Mouse (Mus musculus): ENCODE measurements at regions not wholly inside any gene's neighbourhood (a gene's known extent, or its start where the extent isn't known, plus 50 kb on each side); places are given as distances from the start of the nearest gene placed in this dataset.

DNA sequence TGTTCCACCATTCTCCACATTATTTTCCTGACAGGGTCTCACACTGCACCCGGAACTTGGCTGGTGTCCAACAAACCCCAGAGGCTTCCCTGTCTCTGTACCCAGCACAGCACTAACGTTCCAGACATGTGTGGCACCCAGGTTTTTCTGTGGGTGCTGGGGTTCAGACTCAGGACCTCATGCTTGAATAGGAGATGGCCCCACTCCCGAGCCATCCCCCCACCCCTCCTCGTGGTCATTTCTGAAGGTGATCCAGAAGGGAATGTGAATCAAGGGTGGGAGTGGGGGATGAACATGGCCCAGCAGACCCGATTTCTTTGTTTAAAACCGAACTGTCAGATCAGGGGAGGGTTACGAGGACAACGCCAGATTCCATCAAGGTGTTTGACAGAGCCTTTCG is 245.6 kb downstream of the Tbc1d1 start:
- Histone ChIP-seq H3K4me1 (replicated peaks) (no peaks in the 10 kb centered on the region), H3K27ac (replicated peaks) (no peak overlapping the region), H3K9me3 (peaks cover 5% of the 10 kb centered on the region; the same call in 1 of the 2 replicates), H3K27me3 (no peaks in the 10 kb centered on the region), H3K36me3 (no peaks in the 10 kb centered on the region), H3K4me2 (no peak overlapping the region), H3K9ac (no peak overlapping the region), H3K4me3 (no peak overlapping the region)
- 67% methylated on average over 9 of the region's 9 CpGs for WGBS
- no peak for ATAC-seq (ENCODE audit: low read depth)

DNA sequence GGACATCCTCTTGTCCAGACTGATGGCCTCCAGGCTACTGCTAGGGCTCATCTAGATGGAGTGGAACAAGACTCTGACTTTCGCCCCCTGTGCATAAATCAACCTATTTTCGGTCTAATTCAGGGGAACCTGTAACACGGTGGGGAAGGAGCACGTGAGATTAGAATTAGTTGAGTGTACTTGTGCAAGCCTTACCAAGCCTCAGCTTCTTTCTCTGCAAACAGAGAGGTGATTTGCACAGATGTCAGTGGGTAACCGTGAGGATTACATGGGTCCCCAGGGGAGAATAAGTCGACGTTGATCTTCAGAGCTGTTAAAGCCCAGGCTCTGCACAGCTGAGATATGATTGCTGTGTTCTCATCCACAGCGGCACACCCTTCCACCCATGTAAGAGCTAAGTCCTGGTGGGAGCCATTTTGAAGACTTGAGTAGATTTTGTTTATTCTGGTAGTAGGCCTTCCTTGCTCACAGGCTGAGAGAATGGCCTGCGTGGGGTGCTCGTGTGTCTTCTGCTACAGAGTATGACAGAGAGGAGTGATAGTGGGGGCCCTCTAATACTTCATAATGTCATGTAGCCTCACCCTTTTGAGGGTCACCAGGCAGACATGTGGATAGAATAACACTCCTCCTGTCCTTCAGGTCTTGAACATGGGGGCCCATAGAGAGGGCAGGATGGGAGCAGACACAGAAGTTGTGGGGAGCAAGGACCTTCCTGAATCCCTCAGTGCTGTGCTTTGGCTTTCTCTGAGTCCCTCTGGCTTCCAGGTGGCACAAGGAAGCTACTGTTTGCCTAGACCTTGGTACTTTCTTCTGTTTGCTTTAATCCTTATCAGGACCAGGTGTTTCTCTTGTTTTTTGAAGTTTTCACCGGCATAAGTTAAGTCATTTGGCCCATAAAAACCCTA is 247.2 kb downstream of the Tbc1d1 start:
- H3K36me3 ChIP-seq, result no peaks in the 10 kb centered on the region
- no peak overlapping the region for H3K4me2 ChIP-seq
- H3K9ac ChIP-seq, result no peak overlapping the region
- no peak overlapping the region for H3K27ac ChIP-seq (replicated peaks)
- H3K4me1 ChIP-seq (replicated peaks), result no peaks in the 10 kb centered on the region
- H3K4me3 ChIP-seq, result no peak overlapping the region
- H3K9me3 ChIP-seq, result peaks cover 10% of the 10 kb centered on the region; the same call in 1 of the 2 replicates
- ATAC-seq (ENCODE audit: low read depth), result no peak
- H3K27me3 ChIP-seq, result no peaks in the 10 kb centered on the region
- WGBS, result 76% methylated on average over 11 of the region's 11 CpGs

DNA sequence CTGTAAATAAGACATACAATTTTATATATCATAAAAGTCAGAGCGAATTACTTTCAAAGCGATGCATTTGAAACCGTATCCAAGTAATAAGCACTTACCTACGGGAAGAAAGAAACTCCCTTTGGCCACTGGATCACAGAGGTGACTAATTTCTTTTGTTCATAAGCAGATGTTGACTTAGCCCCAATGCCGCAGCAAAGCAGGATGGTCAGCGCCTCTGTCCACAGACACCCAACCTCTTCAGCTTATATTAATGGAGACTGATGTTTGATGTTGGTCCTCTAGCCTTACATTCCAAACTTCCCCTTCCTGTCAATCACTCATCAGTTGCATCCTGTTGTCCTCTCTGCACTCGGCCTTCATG is 247.9 kb downstream of the Tbc1d1 start:
- Histone ChIP-seq H3K27ac (replicated peaks) (no peak overlapping the region), H3K9me3 (peaks cover 10% of the 10 kb centered on the region; the same call in 1 of the 2 replicates), H3K4me3 (no peak overlapping the region), H3K4me2 (no peak overlapping the region), H3K4me1 (replicated peaks) (no peaks in the 10 kb centered on the region), H3K9ac (no peak overlapping the region), H3K27me3 (no peaks in the 10 kb centered on the region), H3K36me3 (no peaks in the 10 kb centered on the region)
- ATAC-seq (ENCODE audit: low read depth), result no peak
- WGBS, result 91% methylated on average over 7 of the region's 7 CpGs

DNA sequence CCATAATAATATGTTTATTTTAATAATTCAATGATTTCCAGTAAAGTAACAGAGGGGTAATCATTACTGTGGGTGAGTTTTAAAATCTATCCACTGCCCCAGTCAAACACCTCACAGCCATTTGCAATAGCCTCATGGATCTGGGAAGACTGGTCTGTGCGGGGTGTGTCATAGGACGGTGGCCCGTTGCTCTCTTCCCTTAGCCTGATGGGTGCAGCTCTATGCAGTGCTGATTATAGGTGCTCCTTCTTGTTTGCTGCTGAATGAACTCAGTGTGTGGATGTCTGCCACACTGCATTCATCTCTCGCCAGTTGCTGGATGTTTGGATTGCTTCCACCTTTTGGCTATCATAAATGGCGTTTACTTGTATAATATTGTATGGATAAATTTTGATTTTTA is 248.4 kb downstream of the Tbc1d1 start:
- Histone ChIP-seq H3K4me3 (no peak overlapping the region), H3K9me3 (peaks cover 10% of the 10 kb centered on the region; the same call in 1 of the 2 replicates), H3K27me3 (no peaks in the 10 kb centered on the region), H3K36me3 (no peaks in the 10 kb centered on the region), H3K4me2 (no peak overlapping the region), H3K27ac (replicated peaks) (no peak overlapping the region), H3K4me1 (replicated peaks) (no peaks in the 10 kb centered on the region), H3K9ac (no peak overlapping the region)
- no peak for ATAC-seq (ENCODE audit: low read depth)
- WGBS, result 94% methylated on average over 5 of the region's 5 CpGs

DNA sequence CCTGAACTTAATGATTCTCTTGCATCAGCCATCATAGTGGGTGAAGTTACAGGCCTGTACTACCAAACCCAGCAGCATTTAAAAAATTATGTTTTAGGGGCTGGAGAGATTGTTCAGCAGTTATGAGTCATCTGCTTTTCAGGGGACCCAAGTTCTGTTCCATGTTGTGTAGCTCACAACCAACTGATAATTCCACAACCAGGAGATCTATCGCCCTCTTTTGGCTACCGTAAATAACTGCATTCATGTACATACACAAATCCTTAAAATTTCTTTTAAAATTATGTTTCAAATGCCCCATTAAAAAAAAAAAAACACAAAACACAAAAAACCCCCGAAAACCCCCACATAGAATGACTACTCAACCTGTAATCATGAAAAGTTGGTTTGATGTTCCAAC is 252.8 kb downstream of the Tbc1d1 start:
- Histone ChIP-seq H3K9ac (no peak overlapping the region), H3K4me2 (no peak overlapping the region), H3K4me3 (no peak overlapping the region), H3K36me3 (no peaks in the 10 kb centered on the region), H3K27me3 (no peaks in the 10 kb centered on the region), H3K9me3 (peaks cover 10% of the 10 kb centered on the region; the same call in 1 of the 2 replicates), H3K27ac (replicated peaks) (no peak overlapping the region), H3K4me1 (replicated peaks) (no peaks in the 10 kb centered on the region)
- WGBS, result 71% methylated on average over 3 of the region's 3 CpGs
- no peak for ATAC-seq (ENCODE audit: low read depth)

- no peaks in the 10 kb centered on the region for H3K4me1 ChIP-seq (replicated peaks)
- 65% methylated on average over 7 of the region's 7 CpGs for WGBS
Observed at GRCm38 (mm10) chr5:64410621-64411020, 254.5 kb downstream of the Tbc1d1 start.

DNA sequence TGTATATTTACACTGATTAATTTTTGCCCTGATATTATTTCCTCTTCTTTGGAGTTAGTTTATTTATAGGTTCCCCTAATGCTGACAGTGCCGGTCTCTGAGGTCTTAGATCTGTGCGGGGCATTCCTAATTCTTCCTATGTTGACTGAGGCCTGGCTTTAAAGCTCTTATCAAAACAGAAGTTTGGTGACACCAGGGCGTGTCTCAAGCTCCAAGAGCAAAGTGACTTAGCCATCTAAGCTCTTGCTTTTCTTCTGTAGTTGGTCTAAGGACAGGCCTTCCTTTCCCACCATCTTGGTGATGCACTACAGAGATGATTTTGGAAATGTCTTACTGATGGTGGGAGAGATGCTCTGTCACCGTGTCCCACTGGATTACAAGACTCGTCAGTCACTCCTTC is 258.4 kb downstream of the Tbc1d1 start:
- H3K9me3 ChIP-seq, result no peaks in the 10 kb centered on the region
- no peak overlapping the region for H3K4me2 ChIP-seq
- H3K4me3 ChIP-seq, result no peak overlapping the region
- ATAC-seq (ENCODE audit: low read depth), result no peak
- no peaks in the 10 kb centered on the region for H3K4me1 ChIP-seq (replicated peaks)
- no peaks in the 10 kb centered on the region for H3K27me3 ChIP-seq
- H3K27ac ChIP-seq (replicated peaks), result no peak overlapping the region
- WGBS, result 84% methylated on average over 5 of the region's 5 CpGs
- H3K36me3 ChIP-seq, result no peaks in the 10 kb centered on the region
- H3K9ac ChIP-seq, result no peak overlapping the region

More at GRCm38 (mm10) chr5:64410621-64411020, 254.5 kb downstream of the Tbc1d1 start:
- H3K9ac ChIP-seq, result no peak overlapping the region
- H3K9me3 ChIP-seq, result peaks cover 10% of the 10 kb centered on the region; the same call in 1 of the 2 replicates
- H3K27ac ChIP-seq (replicated peaks), result no peak overlapping the region
- H3K4me3 ChIP-seq, result no peak overlapping the region
- no peaks in the 10 kb centered on the region for H3K27me3 ChIP-seq
- ATAC-seq (ENCODE audit: low read depth), result no peak
- H3K4me2 ChIP-seq, result no peak overlapping the region
- H3K36me3 ChIP-seq, result no peaks in the 10 kb centered on the region

- Histone ChIP-seq H3K9me3 (peaks cover 5% of the 10 kb centered on the region; the same call in 1 of the 2 replicates), H3K27me3 (peaks cover 13% of the 10 kb centered on the region; the same call in 1 of the 2 replicates), H3K4me3 (no peak overlapping the region), H3K4me1 (replicated peaks) (peaks cover 10% of the 10 kb centered on the region), H3K4me2 (no peak overlapping the region), H3K36me3 (no peaks in the 10 kb centered on the region), H3K27ac (replicated peaks) (no peak overlapping the region), H3K9ac (no peak overlapping the region)
- no peak for ATAC-seq (ENCODE audit: low read depth)
- 79% methylated on average over 1 of the region's 1 CpGs for WGBS
Observed at GRCm38 (mm10) chr5:64419395-64419794, 263.3 kb downstream of the Tbc1d1 start.

GRCm38 (mm10) chr5:64422787-64423587 is 266.9 kb downstream of the Tbc1d1 start:
- Histone ChIP-seq H3K9me3 (peaks cover 5% of the 10 kb centered on the region; the same call in 1 of the 2 replicates), H3K27ac (replicated peaks) (no peak overlapping the region), H3K9ac (no peak overlapping the region), H3K4me3 (no peak overlapping the region), H3K4me1 (replicated peaks) (peaks cover 10% of the 10 kb centered on the region), H3K4me2 (no peak overlapping the region), H3K36me3 (no peaks in the 10 kb centered on the region), H3K27me3 (peaks cover 23% of the 10 kb centered on the region; the same call in 1 of the 2 replicates)
- 10% methylated on average over 13 of the region's 13 CpGs for WGBS
- ATAC-seq (ENCODE audit: low read depth), result peak; percentile 36; the same call in 1 of the 2 replicates

GRCm38 (mm10) chr5:64428822-64429221 is 272.7 kb downstream of the Tbc1d1 start:
- ATAC-seq (ENCODE audit: low read depth), result no peak
- Histone ChIP-seq H3K4me1 (replicated peaks) (no peaks in the 10 kb centered on the region), H3K4me3 (no peak overlapping the region), H3K36me3 (no peaks in the 10 kb centered on the region), H3K9me3 (no peaks in the 10 kb centered on the region), H3K27me3 (peaks cover 15% of the 10 kb centered on the region; the same call in 1 of the 2 replicates), H3K27ac (replicated peaks) (no peak overlapping the region), H3K4me2 (no peak overlapping the region), H3K9ac (no peak overlapping the region)
- WGBS, result 88% methylated on average over 8 of the region's 8 CpGs

GRCm38 (mm10) chr5:64430501-64430900 is 274.4 kb downstream of the Tbc1d1 start:
- ATAC-seq (ENCODE audit: low read depth), result no peak
- Histone ChIP-seq H3K4me3 (no peak overlapping the region), H3K4me2 (no peak overlapping the region), H3K36me3 (no peaks in the 10 kb centered on the region), H3K9ac (no peak overlapping the region), H3K27me3 (no peaks in the 10 kb centered on the region), H3K27ac (replicated peaks) (no peak overlapping the region), H3K9me3 (no peaks in the 10 kb centered on the region), H3K4me1 (replicated peaks) (no peaks in the 10 kb centered on the region)
- 77% methylated on average over 3 of the region's 3 CpGs for WGBS

DNA sequence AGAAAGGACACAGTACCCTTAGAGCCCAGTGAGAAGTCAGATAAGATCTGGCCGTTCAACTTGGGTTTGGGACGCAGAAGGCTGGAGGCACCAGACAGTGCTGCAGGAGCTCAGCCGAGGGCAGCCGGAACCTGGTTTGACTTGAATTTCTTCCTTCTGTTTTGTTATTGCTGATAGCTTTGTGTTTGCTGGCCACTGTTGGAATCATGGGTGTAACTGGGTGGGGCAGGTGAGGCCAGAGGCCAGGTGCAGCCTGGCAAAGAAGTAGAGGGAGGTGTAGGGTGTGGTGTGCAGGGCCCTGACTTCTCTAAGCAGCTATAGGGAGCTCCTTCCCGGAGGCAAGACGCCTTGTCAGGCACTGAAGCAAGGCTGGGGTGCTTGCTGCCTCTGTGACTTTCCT is 275.5 kb downstream of the Tbc1d1 start:
- Histone ChIP-seq H3K4me1 (replicated peaks) (no peaks in the 10 kb centered on the region), H3K9ac (no peak overlapping the region), H3K27me3 (no peaks in the 10 kb centered on the region), H3K4me2 (no peak overlapping the region), H3K27ac (replicated peaks) (no peak overlapping the region), H3K4me3 (no peak overlapping the region), H3K9me3 (no peaks in the 10 kb centered on the region), H3K36me3 (no peaks in the 10 kb centered on the region)
- WGBS, result 89% methylated on average over 6 of the region's 6 CpGs
- ATAC-seq (ENCODE audit: low read depth), result no peak

All from neural tube, embryonic 13.5 days (tissue).